Mouse (Mus musculus) midbrain, embryonic 10.5 days (tissue): ENCODE results near the gene Gm17402. TPM values are rescaled to one million over a fixed set of nuclear protein-coding genes. Genes with fewer than 3 reads are reported as not detected.

ENCODE experiments used
- DNase-seq: peaks from one replicate; pipeline ENCODE4 v3.0.0-alpha.2; 2017; ENCODE audit warnings: low spot score
- H3K27ac ChIP-seq: fragments of 300-500 bp; sonication (generic); replicated peaks from 2 replicates; pipeline ENCODE4 v1.5.1; 2016; ENCODE audit warnings: mild to moderate bottlenecking
- H3K27me3 ChIP-seq: fragments of 300-500 bp; sonication (generic); 2 replicates; pipeline ENCODE4 v1.6.1; 2016; ENCODE audit warnings: low read depth, mild to moderate bottlenecking; ENCODE audit not compliant: poor library complexity, severe bottlenecking
- H3K36me3 ChIP-seq: fragments of 300-500 bp; sonication (generic); 2 replicates; pipeline ENCODE4 v1.6.1; 2016; ENCODE audit warnings: mild to moderate bottlenecking, moderate library complexity
- H3K4me1 ChIP-seq: fragments of 300-500 bp; sonication (generic); 2 replicates; pipeline ENCODE4 v1.6.1; 2016
- H3K4me3 ChIP-seq: fragments of 300-500 bp; sonication (generic); 2 replicates; pipeline ENCODE4 v1.5.1; 2016; ENCODE audit warnings: mild to moderate bottlenecking, moderate library complexity
- H3K9me3 ChIP-seq: fragments of 300-500 bp; sonication (generic); replicated peaks from 2 replicates; pipeline ENCODE4 v1.6.1; 2016; ENCODE audit warnings: mild to moderate bottlenecking
- WGBS: fragments of 180-500 bp; shearing (Covaris S2); methylation state at CpG from one replicate; pipeline ENCODE4 v1.1.7; 2016; 5-methylcytosine and 5-hydroxymethylcytosine counted together
- polyA plus RNA-seq: library from polyadenylated mRNA; unstranded; fragments of >200 nt; fragmentation: Nextera tagmentation; extraction: Ambion mirVana; gene quantifications from 2 replicates; pipeline ENCODE4 v1.2.1, GENCODE M21; 2016

The Gm17402 gene
- polyA plus RNA-seq = not detected in 2 replicates

- peaks cover 30% of the 10 kb centered on the region for H3K27me3 ChIP-seq
- H3K9me3 ChIP-seq = no peaks in the 10 kb centered on the region
- peaks cover 10% of the 10 kb centered on the region for H3K4me1 ChIP-seq
- no peaks in the 10 kb centered on the region for H3K36me3 ChIP-seq
- DNase-seq = no peak
- peak within 1 kb of the TSS; percentile 67 for H3K4me3 ChIP-seq
- peak within 1 kb of the TSS; percentile 84 for H3K27ac ChIP-seq
- WGBS = 59% methylated on average over 3 of the region's 3 CpGs
Measured at GRCm38 (mm10) chr3:67375063-67375462, at the start of gene Gm17402. Gene Gm17402, minus strand, starts transcription at chr3:67375163.

GRCm38 (mm10) chr3:67378215-67378614, 3.3 kb upstream of the Gm17402 start:
- peaks cover 18% of the 10 kb centered on the region for H3K27me3 ChIP-seq
- H3K4me1 ChIP-seq = peaks cover 10% of the 10 kb centered on the region

GRCm38 (mm10) chr3:67374360-67374778, 594 bp downstream of the Gm17402 start:
- WGBS = 38% methylated on average over 7 of the region's 7 CpGs
- DNase-seq = no peak

More at GRCm38 (mm10) chr3:67378215-67378614, 3.3 kb upstream of the Gm17402 start:
- Histone ChIP-seq H3K4me3 (no peak overlapping the region), H3K27ac (no peak overlapping the region), H3K9me3 (no peaks in the 10 kb centered on the region), H3K36me3 (no peaks in the 10 kb centered on the region)
- no peak for DNase-seq

GRCm38 (mm10) chr3:67373872-67374271, 1.1 kb downstream of the Gm17402 start, which contains the start of gene Mlf1:
Gene Mlf1, plus strand, starts transcription at chr3:67374097.
- Histone ChIP-seq H3K4me3 (peak within 1 kb of the TSS; percentile 67), H3K4me1 (peaks cover 10% of the 10 kb centered on the region), H3K36me3 (no peaks in the 10 kb centered on the region), H3K9me3 (no peaks in the 10 kb centered on the region), H3K27me3 (peaks cover 30% of the 10 kb centered on the region), H3K27ac (peak within 1 kb of the TSS; percentile 84)
- peak; percentile 92 for DNase-seq
- WGBS = 0% methylated on average over 35 of the region's 35 CpGs

More at GRCm38 (mm10) chr3:67374360-67374778, 594 bp downstream of the Gm17402 start:
- H3K36me3 ChIP-seq = no peaks in the 10 kb centered on the region
- peak overlapping the region; percentile 84 for H3K27ac ChIP-seq
- no peaks in the 10 kb centered on the region for H3K9me3 ChIP-seq
- H3K4me1 ChIP-seq = peaks cover 10% of the 10 kb centered on the region
- H3K4me3 ChIP-seq = peak overlapping the region; percentile 67
- peaks cover 30% of the 10 kb centered on the region for H3K27me3 ChIP-seq

GRCm38 (mm10) chr3:67372781-67373180, 2.2 kb downstream of the Gm17402 start:
- DNase-seq = no peak
- 65% methylated on average over 5 of the region's 5 CpGs for WGBS

GRCm38 (mm10) chr3:67372194-67372593, 2.8 kb downstream of the Gm17402 start:
- Histone ChIP-seq H3K9me3 (no peaks in the 10 kb centered on the region), H3K36me3 (no peaks in the 10 kb centered on the region), H3K27me3 (peaks cover 30% of the 10 kb centered on the region), H3K4me1 (peaks cover 10% of the 10 kb centered on the region), H3K27ac (no peak overlapping the region), H3K4me3 (no peak overlapping the region)
- DNase-seq = no peak
- WGBS = 77% methylated on average over 4 of the region's 4 CpGs

More at GRCm38 (mm10) chr3:67372781-67373180, 2.2 kb downstream of the Gm17402 start:
- H3K4me1 ChIP-seq = peaks cover 10% of the 10 kb centered on the region
- H3K27ac ChIP-seq = no peak overlapping the region
- no peak overlapping the region for H3K4me3 ChIP-seq
- H3K9me3 ChIP-seq = no peaks in the 10 kb centered on the region
- H3K36me3 ChIP-seq = no peaks in the 10 kb centered on the region
- H3K27me3 ChIP-seq = peaks cover 30% of the 10 kb centered on the region

- Histone ChIP-seq H3K4me1 (peaks cover 8% of the 10 kb centered on the region), H3K27me3 (peaks cover 20% of the 10 kb centered on the region), H3K4me3 (no peak overlapping the region), H3K27ac (no peak overlapping the region), H3K36me3 (no peaks in the 10 kb centered on the region), H3K9me3 (no peaks in the 10 kb centered on the region)
- WGBS = 80% methylated on average over 5 of the region's 5 CpGs
- DNase-seq = no peak
Measured at GRCm38 (mm10) chr3:67369407-67370079, 5.4 kb downstream of the Gm17402 start.

- H3K4me3 ChIP-seq = no peak overlapping the region
- 91% methylated on average over 6 of the region's 6 CpGs for WGBS
- peaks cover 5% of the 10 kb centered on the region for H3K27me3 ChIP-seq
- no peaks in the 10 kb centered on the region for H3K4me1 ChIP-seq
- no peaks in the 10 kb centered on the region for H3K9me3 ChIP-seq
- no peaks in the 10 kb centered on the region for H3K36me3 ChIP-seq
- H3K27ac ChIP-seq = no peak overlapping the region
- DNase-seq = no peak
Measured at GRCm38 (mm10) chr3:67367481-67367880, 7.5 kb downstream of the Gm17402 start.

GRCm38 (mm10) chr3:67366087-67366892, 8.7 kb downstream of the Gm17402 start:
- no peak overlapping the region for H3K27ac ChIP-seq
- no peaks in the 10 kb centered on the region for H3K27me3 ChIP-seq
- no peak overlapping the region for H3K4me3 ChIP-seq
- 81% methylated on average over 4 of the region's 4 CpGs for WGBS
- H3K4me1 ChIP-seq = no peaks in the 10 kb centered on the region
- H3K36me3 ChIP-seq = no peaks in the 10 kb centered on the region
- no peak for DNase-seq
- H3K9me3 ChIP-seq = no peaks in the 10 kb centered on the region

- Histone ChIP-seq H3K9me3 (no peaks in the 10 kb centered on the region), H3K36me3 (no peaks in the 10 kb centered on the region), H3K4me1 (no peaks in the 10 kb centered on the region), H3K27ac (no peak overlapping the region), H3K4me3 (no peak overlapping the region), H3K27me3 (no peaks in the 10 kb centered on the region)
- 92% methylated on average over 7 of the region's 7 CpGs for WGBS
- DNase-seq = no peak
Measured at GRCm38 (mm10) chr3:67358376-67358775, 16.6 kb downstream of the Gm17402 start.

- no peak overlapping the region for H3K4me3 ChIP-seq
- no peaks in the 10 kb centered on the region for H3K27me3 ChIP-seq
- H3K36me3 ChIP-seq = no peaks in the 10 kb centered on the region
- WGBS = 90% methylated on average over 3 of the region's 3 CpGs
- H3K4me1 ChIP-seq = peaks cover 13% of the 10 kb centered on the region
- H3K27ac ChIP-seq = no peak overlapping the region
- no peaks in the 10 kb centered on the region for H3K9me3 ChIP-seq
- no peak for DNase-seq
Measured at GRCm38 (mm10) chr3:67352763-67353149, 22.2 kb downstream of the Gm17402 start.

- 0 out of 2 replicates have a peak overlapping the region, but pooled peaks have one; percentile 43 for H3K27ac ChIP-seq
- WGBS = 36% methylated on average over 3 of the region's 5 CpGs
- no peaks in the 10 kb centered on the region for H3K9me3 ChIP-seq
- H3K27me3 ChIP-seq = no peaks in the 10 kb centered on the region
- DNase-seq = peak; percentile 26
- no peak overlapping the region for H3K4me3 ChIP-seq
- no peaks in the 10 kb centered on the region for H3K36me3 ChIP-seq
- peaks cover 13% of the 10 kb centered on the region for H3K4me1 ChIP-seq
Measured at GRCm38 (mm10) chr3:67352128-67352762, 22.7 kb downstream of the Gm17402 start.
